In the genomic region with DNA sequence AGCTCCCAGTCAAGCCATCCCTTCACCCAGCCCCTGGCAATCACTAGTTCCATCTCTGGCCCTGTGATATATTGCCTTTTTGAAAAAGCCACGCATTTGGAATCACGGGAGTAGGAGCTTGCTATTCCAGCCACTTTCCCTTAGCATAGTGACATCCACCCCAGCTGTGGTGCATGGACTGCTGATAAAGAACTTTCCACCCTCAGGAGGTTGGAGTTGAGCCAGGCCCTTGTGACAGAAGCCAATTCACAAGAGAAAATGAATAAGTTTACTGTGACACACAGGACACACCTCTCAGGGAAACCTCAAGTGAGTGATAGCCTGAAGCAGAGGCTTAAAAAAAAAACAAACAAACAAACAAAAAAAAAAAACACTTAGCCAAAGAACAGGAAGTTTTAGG, we compare ENCODE assay signal across 11 mouse cellular contexts. TPM values are rescaled to one million over a fixed set of nuclear protein-coding genes. Genes with fewer than 3 reads are reported as not detected.
DNase-seq lines count a peak whose midpoint lies in the region; ATAC-seq and TF ChIP-seq lines count a peak whose summit lies in the region.
"Had no signal": no experiment of that assay in that cellular context is flagged by ENCODE, and none has a peak within 500 bp of the region (broad histone marks: within the 10 kb centered on the region; RNA-seq: fewer than 3 reads in every experiment).

No protein-coding gene starts in this region.

- no peaks in the 10 kb centered on the region for H3K9me3 ChIP-seq in heart, embryonic 10.5 days
- no peaks in the 10 kb centered on the region for H3K9me3 ChIP-seq in lung, postnatal 0 days (ENCODE audit: low read length)
- no peaks in the 10 kb centered on the region for H3K9me3 ChIP-seq in hindbrain, embryonic 12.5 days (replicated peaks)
- H3K9me3 ChIP-seq in midbrain, embryonic 14.5 days (ENCODE audit: control insufficient read depth, low read length), result no peaks in the 10 kb centered on the region
- H3K9me3 ChIP-seq: neural tube, embryonic 13.5 days had no signal

- no peak overlapping the region for H3K4me3 ChIP-seq in heart, adult 2 months
- H3K4me3 ChIP-seq in heart, embryonic 10.5 days, result no peak overlapping the region
- no peak overlapping the region for H3K4me3 ChIP-seq in lung, postnatal 0 days (ENCODE audit: low read depth, low read length)
- H3K4me3 ChIP-seq in hindbrain, embryonic 12.5 days, result no peak overlapping the region
- no peak overlapping the region for H3K4me3 ChIP-seq in midbrain, embryonic 14.5 days (replicated peaks; ENCODE audit: low read depth, low read length)
- H3K4me3 ChIP-seq: neural tube, embryonic 13.5 days had no signal

- ATAC-seq in lung, postnatal 0 days, result no peak; the same call in 1 of the 2 replicates
- no peak for ATAC-seq in hindbrain, embryonic 12.5 days (ENCODE audit: low FRiP score)
- no peak for ATAC-seq in midbrain, embryonic 14.5 days (ENCODE audit: low FRiP score, low TSS enrichment)

- H3K4me1 ChIP-seq in heart, adult 2 months (ENCODE audit: control insufficient read depth, insufficient read depth, low read length), result no peaks in the 10 kb centered on the region; the same call in 1 of the 2 replicates
- peaks cover 44% of the 10 kb centered on the region for H3K4me1 ChIP-seq in heart, embryonic 10.5 days
- H3K4me1 ChIP-seq in lung, postnatal 0 days (ENCODE audit: insufficient read depth, low read depth, low read length), result no peaks in the 10 kb centered on the region
- peaks cover 8% of the 10 kb centered on the region for H3K4me1 ChIP-seq in hindbrain, embryonic 12.5 days
- 0 out of 2 replicates have a peak, but pooled peaks cover 6% of the 10 kb centered on the region for H3K4me1 ChIP-seq in midbrain, embryonic 14.5 days (ENCODE audit: control insufficient read depth, insufficient read depth, low read length)

- peak; percentile 49 for DNase-seq in heart, adult 2 months
- no peak for DNase-seq in heart, embryonic 10.5 days (ENCODE audit: low spot score)
- peak; percentile 76 for DNase-seq in adipocyte (ENCODE audit: low spot score)
- DNase-seq in heart, postnatal 4 days, result peak; percentile 70
- DNase-seq in lung, postnatal 0 days (ENCODE audit: low spot score), result peak; percentile 64
- no peak for DNase-seq in left cerebral cortex, adult 18-20 months (ENCODE audit: low spot score in 2 of 2)
- no peak for DNase-seq in midbrain, embryonic 14.5 days
- DNase-seq: spleen, adult 18-20 months had no signal

- intact Hi-C loops in heart, adult 2 months (cut with DNase I), result no loop called here

- 12% methylated on average over 2 of the region's 2 CpGs for WGBS in heart, adult 2 months
- 31% methylated on average over 2 of the region's 2 CpGs for WGBS in heart, embryonic 10.5 days
- 19% methylated on average over 2 of the region's 2 CpGs for WGBS in lung, postnatal 0 days
- WGBS in hindbrain, embryonic 12.5 days, result 70% methylated on average over 2 of the region's 2 CpGs
- WGBS in midbrain, embryonic 14.5 days, result 72% methylated on average over 2 of the region's 2 CpGs

- H3K79me2 ChIP-seq in heart, adult 2 months (replicated peaks; ENCODE audit: control insufficient read depth, insufficient read depth, low read length), result no peaks in the 10 kb centered on the region

- TF ChIP-seq EP300 in heart, adult 2 months (IDR thresholded peaks at IDR 0.05; ENCODE audit: insufficient read depth, low read depth, low read length), result no peak
- no peak for TF ChIP-seq EP300 in lung, postnatal 0 days (IDR thresholded peaks at IDR 0.05)

- H3K9ac ChIP-seq in heart, adult 2 months (ENCODE audit: low read depth, low read length), result no peak overlapping the region
- no peak overlapping the region for H3K9ac ChIP-seq in lung, postnatal 0 days (replicated peaks; ENCODE audit: low read depth)
- no peak overlapping the region for H3K9ac ChIP-seq in hindbrain, embryonic 12.5 days
- H3K9ac ChIP-seq in midbrain, embryonic 14.5 days (replicated peaks; ENCODE audit: low read length), result no peak overlapping the region
- H3K9ac ChIP-seq: liver, embryonic 14.5 days; neural tube, embryonic 13.5 days had no signal

- H3K27ac ChIP-seq in heart, adult 2 months, result no peak overlapping the region
- H3K27ac ChIP-seq in heart, embryonic 10.5 days, result no peak overlapping the region
- no peak overlapping the region for H3K27ac ChIP-seq in lung, postnatal 0 days (ENCODE audit: low read length)
- H3K27ac ChIP-seq in hindbrain, embryonic 12.5 days, result no peak overlapping the region
- H3K27ac ChIP-seq in midbrain, embryonic 14.5 days (replicated peaks; ENCODE audit: low read depth, low read length), result no peak overlapping the region
- H3K27ac ChIP-seq: liver, embryonic 14.5 days; neural tube, embryonic 13.5 days had no signal

- TF ChIP-seq CTCF in heart, adult 2 months (IDR thresholded peaks at IDR 0.05), result no peak
- TF ChIP-seq CTCF in lung, postnatal 0 days (IDR thresholded peaks at IDR 0.05), result no peak

- no peak for TF ChIP-seq POLR2A in heart, adult 2 months (IDR thresholded peaks at IDR 0.05; ENCODE audit: insufficient read depth, low read depth, low read length)

- no peaks in the 10 kb centered on the region for H3K36me3 ChIP-seq in heart, adult 2 months (ENCODE audit: control insufficient read depth, insufficient read depth, low read length)
- no peaks in the 10 kb centered on the region for H3K36me3 ChIP-seq in heart, embryonic 10.5 days
- H3K36me3 ChIP-seq in lung, postnatal 0 days (ENCODE audit: insufficient read depth, low read length), result no peaks in the 10 kb centered on the region
- H3K36me3 ChIP-seq in hindbrain, embryonic 12.5 days, result no peaks in the 10 kb centered on the region
- H3K36me3 ChIP-seq in midbrain, embryonic 14.5 days (ENCODE audit: control insufficient read depth, insufficient read depth, low read length), result no peaks in the 10 kb centered on the region
- H3K36me3 ChIP-seq: neural tube, embryonic 13.5 days had no signal

- H3K27me3 ChIP-seq in heart, adult 2 months (ENCODE audit: control insufficient read depth, insufficient read depth, low read length), result no peaks in the 10 kb centered on the region
- no peaks in the 10 kb centered on the region for H3K27me3 ChIP-seq in heart, embryonic 10.5 days (ENCODE audit: insufficient read depth, poor library complexity, severe bottlenecking)
- no peaks in the 10 kb centered on the region for H3K27me3 ChIP-seq in lung, postnatal 0 days (replicated peaks; ENCODE audit: insufficient read depth, low read length)
- H3K27me3 ChIP-seq in hindbrain, embryonic 12.5 days, result no peaks in the 10 kb centered on the region; the same call in 1 of the 2 replicates
- no peaks in the 10 kb centered on the region for H3K27me3 ChIP-seq in midbrain, embryonic 14.5 days (ENCODE audit: control insufficient read depth, insufficient read depth, low read length)
- H3K27me3 ChIP-seq: neural tube, embryonic 13.5 days had no signal

- no peak overlapping the region for H3K4me2 ChIP-seq in lung, postnatal 0 days (replicated peaks; ENCODE audit: low read depth, low read length)
- no peak overlapping the region for H3K4me2 ChIP-seq in hindbrain, embryonic 12.5 days (replicated peaks)
- H3K4me2 ChIP-seq in midbrain, embryonic 14.5 days (ENCODE audit: low read length), result no peak overlapping the region
- H3K4me2 ChIP-seq: neural tube, embryonic 13.5 days had no signal

RNA-seq across cellular contexts. Expression of gene Gsn, which starts 24.3 kb away (rescaled TPM):
- 1,000 to 10,000 TPM in 1 of 2 experiments, 100 to 1,000 TPM in 1; 878 to 1,097 TPM for total RNA-seq in heart, adult 2 months (2021)
- polyA plus RNA-seq in heart, adult 2 months (2012; rRNA removed), result 1,373 and 1,759 TPM in 2 replicates
- 52.5 and 84.3 TPM in 2 replicates for polyA plus RNA-seq in heart, embryonic 10.5 days (2016; fragmentation: Nextera tagmentation; extraction: Ambion mirVana)
- 100 to 1,000 TPM; 164 to 171 TPM for total RNA-seq in heart, postnatal 4 days (2021)
- polyA plus RNA-seq in lung, postnatal 0 days (2015; fragmentation: Nextera tagmentation; extraction: Ambion mirVana), result 956 and 1,007 TPM in 2 replicates
- 72.4 and 80.2 TPM in 2 replicates for polyA plus RNA-seq in hindbrain, embryonic 12.5 days (2016; fragmentation: Nextera tagmentation; extraction: Ambion mirVana)
- total RNA-seq in left cerebral cortex, adult 18-20 months (2021), result 10 to 100 TPM; 31.3 to 39.8 TPM
- 8.8 and 18.9 TPM in 2 replicates for polyA plus RNA-seq in midbrain, embryonic 14.5 days (2014; fragmentation: Nextera tagmentation; extraction: Ambion mirVana)

RNA-seq across cellular contexts. Expression of gene Rab14, which starts 31.0 kb away (rescaled TPM):
- total RNA-seq in heart, adult 2 months (2021), result 100 to 1,000 TPM; 129 to 135 TPM
- 61.4 and 70.1 TPM in 2 replicates for polyA plus RNA-seq in heart, adult 2 months (2012; rRNA removed)
- polyA plus RNA-seq in heart, embryonic 10.5 days (2016; fragmentation: Nextera tagmentation; extraction: Ambion mirVana), result 220 and 234 TPM in 2 replicates
- total RNA-seq in heart, postnatal 4 days (2021), result 100 to 1,000 TPM; 154 to 165 TPM
- polyA plus RNA-seq in lung, postnatal 0 days (2015; fragmentation: Nextera tagmentation; extraction: Ambion mirVana), result 434 and 473 TPM in 2 replicates
- 380 and 390 TPM in 2 replicates for polyA plus RNA-seq in hindbrain, embryonic 12.5 days (2016; fragmentation: Nextera tagmentation; extraction: Ambion mirVana)
- 100 to 1,000 TPM; 235 to 239 TPM for total RNA-seq in left cerebral cortex, adult 18-20 months (2021)
- 401 and 415 TPM in 2 replicates for polyA plus RNA-seq in midbrain, embryonic 14.5 days (2014; fragmentation: Nextera tagmentation; extraction: Ambion mirVana)

Comparison
In these comparisons a context has a peak if more than half of its experiments do, and no peak if none do; other contexts are left out.
1. DNase-seq: peak in heart, adult 2 months (2 of 2), adipocyte (single experiment), heart, postnatal 4 days (single experiment) and lung, postnatal 0 days (single experiment); none in heart, embryonic 10.5 days (single experiment), left cerebral cortex, adult 18-20 months (0 of 2) and midbrain, embryonic 14.5 days (single experiment).
2. RNA of gene Gsn, which starts 24.3 kb away (polyA plus RNA-seq): 1,373 to 1,759 TPM in heart, adult 2 months and 956 to 1,007 TPM in lung, postnatal 0 days; 72.4 to 80.2 TPM in hindbrain, embryonic 12.5 days, 52.5 to 84.3 TPM in heart, embryonic 10.5 days and 8.8 to 18.9 TPM in midbrain, embryonic 14.5 days; every median in the first group is over 10 times any median in the second.